Mouse (Mus musculus) myocyte (in vitro differentiated cells): Measurements from ENCODE around the gene Gan.

Experiments used
- E2F4 ChIP-seq: IDR thresholded peaks from one replicate; pipeline ENCODE4 v1.6.1; 2011; ENCODE audit warnings: mild to moderate bottlenecking, control low read depth, moderate library complexity; ENCODE audit not compliant: insufficient read depth
- MAX ChIP-seq: IDR thresholded peaks from one replicate; pipeline ENCODE4 v1.6.1; 2011; ENCODE audit warnings: low read depth, mild to moderate bottlenecking, control low read depth
- POLR2A ChIP-seq: IDR thresholded peaks from one replicate; pipeline ENCODE4 v1.6.1; 2011; ENCODE audit warnings: low read depth, mild to moderate bottlenecking, control low read depth, moderate library complexity; ENCODE audit not compliant: insufficient read length
- REST ChIP-seq: IDR thresholded peaks from one replicate; pipeline ENCODE4 v1.6.1; 2011; ENCODE audit warnings: mild to moderate bottlenecking, control low read depth, moderate library complexity; ENCODE audit not compliant: insufficient read depth, insufficient read length
- USF1 ChIP-seq: IDR thresholded peaks from one replicate; pipeline ENCODE4 v1.6.1; 2011; ENCODE audit warnings: low read depth, mild to moderate bottlenecking, control low read depth, moderate library complexity

DNA sequence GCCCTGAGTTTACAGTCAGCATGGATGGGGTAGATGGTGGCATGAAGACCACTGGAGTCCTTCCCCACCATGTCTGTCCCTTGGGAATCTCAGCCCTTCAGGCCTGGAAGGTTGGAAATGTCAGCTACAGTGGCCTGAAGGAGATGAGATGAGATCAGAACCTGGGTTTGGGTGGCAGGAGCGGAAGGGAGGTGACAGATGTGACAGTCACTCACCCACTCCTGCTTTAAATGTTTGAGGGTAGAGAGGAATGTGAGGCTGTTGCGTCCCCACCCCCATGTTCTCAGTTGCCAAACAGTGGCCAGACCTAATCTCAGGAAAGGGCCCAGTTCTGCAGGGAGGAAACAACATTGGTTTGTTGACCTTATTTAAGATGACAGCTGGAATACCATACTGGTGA, 21.2 kb upstream of the Gan start:
- TF ChIP-seq E2F4 (no peak), POLR2A (no peak), REST (no peak), MAX (no peak), USF1 (no peak)
